Mouse (Mus musculus) MEL (cell line): ENCODE measurements around the gene Tatdn3. TPM values are rescaled to one million over a fixed set of nuclear protein-coding genes. Genes with fewer than 3 reads are reported as not detected.

Source experiments
- DNase-seq: peaks from one replicate; pipeline ENCODE4 v3.0.0; 2011; ENCODE audit warnings: low read depth, low spot score
- H3K27ac ChIP-seq: 2 replicates; pipeline ENCODE4 v1.5.1; 2012; ENCODE audit warnings: low read depth, mild to moderate bottlenecking, control low read depth, low read length, moderate library complexity; ENCODE audit not compliant: control insufficient read depth
- H3K27me3 ChIP-seq, 2 experiments: fragments of 150-350 bp in 1 of 2; sonication (generic) in 1 of 2; 2 replicates each; pipeline ENCODE4 v1.6.1; 2012; ENCODE audit warnings: low read length in 2 of 2, mild to moderate bottlenecking in 2 of 2, improper control_type of control experiment in 1 of 2, moderate library complexity in 1 of 2; ENCODE audit not compliant: insufficient read depth in 2 of 2, control insufficient read depth in 1 of 2
- H3K36me3 ChIP-seq, 2 experiments: 2 replicates each; pipeline ENCODE4 v1.6.1; 2012 to 2014; ENCODE audit warnings: low read length in 2 of 2, improper control_type of control experiment in 1 of 2, inconsistent platforms in 1 of 2, mild to moderate bottlenecking in 1 of 2; ENCODE audit not compliant: insufficient read depth in 2 of 2, control insufficient read depth in 1 of 2
- H3K4me1 ChIP-seq, 2 experiments: fragments of 150-350 bp in 1 of 2; sonication (generic) in 1 of 2; 2 replicates each; pipeline ENCODE4 v1.6.1; 2012; ENCODE audit warnings: low read length in 2 of 2, improper control_type of control experiment in 1 of 2, mild to moderate bottlenecking in 1 of 2; ENCODE audit not compliant: insufficient read depth in 2 of 2, control insufficient read depth in 1 of 2
- H3K4me3 ChIP-seq, 2 experiments: fragments of 150-350 bp in 1 of 2; sonication (generic) in 1 of 2; 2 replicates each; pipeline ENCODE4 v1.5.1; 2012; ENCODE audit warnings: low read depth in 2 of 2, low read length in 2 of 2, mild to moderate bottlenecking in 2 of 2, moderate library complexity in 2 of 2, control low read depth in 1 of 2, improper control_type of control experiment in 1 of 2; ENCODE audit not compliant: control insufficient read depth in 1 of 2, insufficient read depth in 1 of 2
- H3K79me2 ChIP-seq: 2 replicates; pipeline ENCODE4 v1.6.1; 2012; ENCODE audit warnings: mild to moderate bottlenecking, low read length, moderate library complexity; ENCODE audit not compliant: control insufficient read depth, poor library complexity, insufficient read depth
- H3K9ac ChIP-seq: 2 replicates; pipeline ENCODE4 v1.6.1; 2012; ENCODE audit warnings: low read depth, mild to moderate bottlenecking, control low read depth, low read length, moderate library complexity; ENCODE audit not compliant: control insufficient read depth, poor library complexity, severe bottlenecking
- H3K9me3 ChIP-seq: fragments of 150-350 bp; sonication (generic); replicated peaks from 2 replicates; pipeline ENCODE4 v1.6.1; 2012; ENCODE audit warnings: mild to moderate bottlenecking, low read length, improper control_type of control experiment, moderate library complexity; ENCODE audit not compliant: insufficient read depth
- CTCF ChIP-seq, 3 experiments: IDR thresholded peaks in 2 of 3; conservative IDR thresholded peaks in 1 of 3; 2 replicates each; pipeline ENCODE4 v1.5.1; 2011 to 2012; ENCODE audit warnings: low read length in 3 of 3, low read depth in 2 of 3, mild to moderate bottlenecking in 2 of 3, improper control_type of control experiment in 1 of 3, inconsistent platforms in 1 of 3, mixed read lengths in 1 of 3, moderate library complexity in 1 of 3; ENCODE audit not compliant: control insufficient read depth in 1 of 3, insufficient read depth in 1 of 3, poor library complexity in 1 of 3, severe bottlenecking in 1 of 3
- E2F4 ChIP-seq: IDR thresholded peaks from 2 replicates; pipeline ENCODE4 v1.6.1; 2011; ENCODE audit warnings: low read depth, low read length, improper control_type of control experiment, borderline replicate concordance
- ELF1 ChIP-seq: IDR thresholded peaks from 2 replicates; pipeline ENCODE4 v1.6.1; 2014; ENCODE audit warnings: low read depth, mild to moderate bottlenecking, inconsistent platforms, low read length, improper control_type of control experiment, moderate library complexity
- EP300 ChIP-seq, 2 experiments: IDR thresholded peaks; 2 replicates each; pipeline ENCODE4 v1.6.1; 2011; ENCODE audit warnings: improper control_type of control experiment in 2 of 2, low read length in 2 of 2, low read depth in 1 of 2, mild to moderate bottlenecking in 1 of 2
- HCFC1 ChIP-seq: IDR thresholded peaks from 2 replicates; pipeline ENCODE4 v1.6.1; 2012; ENCODE audit warnings: low read depth, mild to moderate bottlenecking, inconsistent platforms, low read length, improper control_type of control experiment, moderate library complexity
- JUND ChIP-seq: IDR thresholded peaks from 2 replicates; pipeline ENCODE4 v1.6.1; 2011; ENCODE audit warnings: low read depth, mild to moderate bottlenecking, improper control_type of control experiment, low read length
- MAX ChIP-seq: IDR thresholded peaks from 2 replicates; pipeline ENCODE4 v1.6.1; 2011; ENCODE audit warnings: low read length, improper control_type of control experiment
- MAZ ChIP-seq: IDR thresholded peaks from 2 replicates; pipeline ENCODE4 v1.6.1; 2012; ENCODE audit warnings: low read depth, mild to moderate bottlenecking, inconsistent platforms, low read length, improper control_type of control experiment
- MEF2A ChIP-seq: IDR thresholded peaks from 2 replicates; pipeline ENCODE4 v1.6.1; 2014; ENCODE audit warnings: low read depth, mild to moderate bottlenecking, inconsistent platforms, low read length, improper control_type of control experiment; ENCODE audit not compliant: poor library complexity, insufficient replicate concordance, severe bottlenecking; ENCODE audit errors: extremely low read depth
- MXI1 ChIP-seq: IDR thresholded peaks from 2 replicates; pipeline ENCODE4 v1.6.1; 2011; ENCODE audit warnings: mild to moderate bottlenecking, low read depth, low read length, improper control_type of control experiment
- MYB ChIP-seq: IDR thresholded peaks from 2 replicates; pipeline ENCODE4 v1.6.1; 2011; ENCODE audit warnings: mild to moderate bottlenecking, low read depth, low read length, improper control_type of control experiment
- NELFE ChIP-seq: IDR thresholded peaks from 2 replicates; pipeline ENCODE4 v1.6.1; 2011; ENCODE audit warnings: low read depth, low read length, improper control_type of control experiment
- POLR2A ChIP-seq, 2 experiments: IDR thresholded peaks; 2 replicates each; pipeline ENCODE4 v1.6.1; 2011 to 2012; ENCODE audit warnings: low read length in 2 of 2, mild to moderate bottlenecking in 2 of 2, control low read depth in 1 of 2, improper control_type of control experiment in 1 of 2, low read depth in 1 of 2, moderate library complexity in 1 of 2; ENCODE audit not compliant: control insufficient read depth in 1 of 2, insufficient read depth in 1 of 2, poor library complexity in 1 of 2
- RAD21 ChIP-seq: IDR thresholded peaks from 2 replicates; pipeline ENCODE4 v1.6.1; 2011; ENCODE audit warnings: mild to moderate bottlenecking, low read depth, low read length, improper control_type of control experiment
- SIN3A ChIP-seq: IDR thresholded peaks from 2 replicates; pipeline ENCODE4 v1.6.1; 2012; ENCODE audit warnings: low read length, improper control_type of control experiment, inconsistent platforms
- SMC3 ChIP-seq: IDR thresholded peaks from 2 replicates; pipeline ENCODE4 v1.6.1; 2011; ENCODE audit warnings: low read depth, low read length, improper control_type of control experiment
- TBP ChIP-seq: IDR thresholded peaks from 2 replicates; pipeline ENCODE4 v1.8.0; 2011; ENCODE audit warnings: low read depth, low read length, improper control_type of control experiment
- TCF12 ChIP-seq: IDR thresholded peaks from 2 replicates; pipeline ENCODE4 v1.6.1; 2014; ENCODE audit warnings: low read depth, mild to moderate bottlenecking, inconsistent platforms, low read length, improper control_type of control experiment, moderate library complexity
- UBTF ChIP-seq: IDR thresholded peaks from 2 replicates; pipeline ENCODE4 v1.6.1; 2012; ENCODE audit warnings: low read depth, mild to moderate bottlenecking, inconsistent platforms, low read length, improper control_type of control experiment, moderate library complexity, borderline replicate concordance; ENCODE audit not compliant: insufficient read depth
- USF1 ChIP-seq: IDR thresholded peaks from 2 replicates; pipeline ENCODE4 v1.6.1; 2014; ENCODE audit warnings: low read depth, mild to moderate bottlenecking, inconsistent platforms, low read length, improper control_type of control experiment, moderate library complexity
- polyA plus RNA-seq, 2 experiments: library from polyadenylated mRNA; stranded (reverse) in 1 of 2; unstranded in 1 of 2; fragments of >175 nt in 1 of 2; fragments of >200 nt in 1 of 2; gene quantifications; 2 replicates each; pipeline versions ENCODE4 v1.2.1 to v1.2.4; 2012; ENCODE audit warnings: low replicate concordance in 2 of 2, low read depth in 1 of 2; ENCODE audit not compliant: insufficient read length in 2 of 2, insufficient read depth in 1 of 2, missing spikeins in 1 of 2
- total RNA-seq: library from RNA; depleted of rRNA; stranded (reverse); fragments of 300-350 nt; gene quantifications from 2 replicates; pipeline ENCODE4 v1.2.3, GENCODE M21; 2012; rRNA removed

Gene Tatdn3
- 14.5 and 16.7 TPM in 2 replicates for total RNA-seq
- polyA plus RNA-seq, result 10 to 100 TPM in 1 of 2 experiments, not detected in 1; 19.0 TPM

DNA sequence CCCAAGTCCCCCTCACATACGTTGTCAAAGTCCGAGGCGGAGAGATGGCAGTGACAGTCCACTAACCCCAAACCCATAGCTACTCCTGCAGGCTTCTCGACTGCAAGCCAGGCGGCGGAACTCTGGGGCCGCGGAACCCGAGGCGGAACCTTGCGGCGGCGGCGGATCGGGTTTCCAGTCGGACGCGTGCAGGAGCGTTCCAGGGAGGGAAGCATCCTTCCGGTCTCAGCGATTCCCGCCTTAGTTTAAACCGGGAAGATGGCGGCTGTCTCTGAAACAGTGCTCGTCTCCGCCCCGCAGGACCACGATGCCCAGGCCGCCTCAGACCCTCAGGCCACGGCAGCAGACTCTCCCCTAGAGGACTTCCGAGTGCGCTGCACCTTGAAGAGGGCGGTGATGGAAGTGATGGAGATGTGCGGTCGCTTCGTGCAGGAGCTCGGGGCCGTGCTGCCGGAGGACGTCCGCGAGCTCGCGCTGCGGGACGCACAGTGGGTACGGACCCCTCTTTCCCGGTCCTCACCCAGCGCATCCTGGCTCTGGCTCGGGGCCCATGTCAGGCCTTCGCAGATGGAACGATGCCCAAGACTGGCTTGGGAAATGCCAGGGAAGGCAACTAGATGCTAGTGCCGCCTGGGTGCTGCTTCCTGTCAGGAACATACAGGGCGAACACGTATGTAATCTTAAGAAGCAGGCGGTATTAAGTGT lies at the start of gene Tatdn3, which contains the start of gene Nsl1:
TSS of gene Tatdn3 (minus strand) at position 152 of the 705 bp plus-strand sequence.
TSS of gene Nsl1 (plus strand) at position 232 of the 705 bp plus-strand sequence.
- peaks cover 5 to 16% of the 10 kb centered on the region in 2 experiments; a peak in 3 of 4 replicates for H3K4me1 ChIP-seq
- peaks cover 20% of the 10 kb centered on the region for H3K79me2 ChIP-seq
- H3K4me3 ChIP-seq, result peak within 1 kb of the TSS; percentile 73 to 88
- H3K36me3 ChIP-seq, result peaks cover 2 to 15% of the 10 kb centered on the region in 2 experiments; a peak in 3 of 4 replicates
- H3K9me3 ChIP-seq, result no peaks in the 10 kb centered on the region
- no peak for TF ChIP-seq SMC3
- TF ChIP-seq CTCF (IDR thresholded peaks at IDR 0.05 in 2 of 3, conservative IDR thresholded peaks at IDR 0.05 in 1 of 3; ENCODE audit: control insufficient read depth in 1 of 3, insufficient read depth in 1 of 3, low read depth in 2 of 3, low read length in 3 of 3, poor library complexity in 1 of 3, severe bottlenecking in 1 of 3), result no peak
- TF ChIP-seq EP300 (IDR thresholded peaks at IDR 0.05; ENCODE audit: low read depth in 1 of 2, low read length in 2 of 2), result no peak
- TF ChIP-seq TCF12, result peak; percentile 95
- peak; percentile 70 to 93 for TF ChIP-seq POLR2A (IDR thresholded peaks at IDR 0.05; ENCODE audit: control insufficient read depth in 1 of 2, insufficient read depth in 1 of 2, low read depth in 1 of 2, low read length in 2 of 2, poor library complexity in 1 of 2)
- TF ChIP-seq UBTF, result peak; percentile 97; the same call in 1 of the 2 replicates
- TF ChIP-seq E2F4, result peak; percentile 97; the same call in 1 of the 2 replicates
- peak; percentile 64 for TF ChIP-seq MAZ
- TF ChIP-seq MAX, result peak; percentile 21
- peak; percentile 94 for TF ChIP-seq TBP
- peak; percentile 94 for TF ChIP-seq HCFC1
- TF ChIP-seq SIN3A, result peak; percentile 81
- no peak for TF ChIP-seq MYB
- peak; percentile 28 for TF ChIP-seq MXI1
- TF ChIP-seq ELF1, result peak; percentile 70; the same call in 1 of the 2 replicates
- TF ChIP-seq NELFE, result peak; percentile 71
- H3K27ac ChIP-seq, result peak within 1 kb of the TSS; percentile 75
- peak within 1 kb of the TSS; percentile 90 for H3K9ac ChIP-seq
- no peaks in the 10 kb centered on the region for H3K27me3 ChIP-seq
- DNase-seq, result peak; percentile 95

DNA sequence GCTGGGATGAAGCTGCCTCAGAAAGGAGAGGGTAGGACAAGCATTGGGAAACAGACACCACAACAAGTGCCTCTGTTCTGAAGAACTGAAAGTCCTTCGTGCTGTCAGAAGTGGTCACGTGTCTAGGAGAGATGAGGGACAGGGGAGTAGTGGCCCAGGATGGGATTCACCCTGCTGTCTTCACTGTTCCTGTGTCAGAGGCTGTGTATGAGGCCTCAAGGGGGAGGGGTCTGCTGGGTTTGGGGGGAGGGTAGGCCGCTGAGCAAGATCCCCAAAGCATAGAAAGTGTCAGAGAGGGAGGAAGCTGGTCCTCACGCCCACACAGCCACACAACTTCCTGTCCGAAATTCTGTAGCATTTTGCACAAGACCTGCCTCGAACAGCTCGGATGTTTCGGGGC lies 48.4 kb upstream of the Tatdn3 start:
- DNase-seq, result peak; percentile 40
- H3K36me3 ChIP-seq, result peaks cover 0 to 11% of the 10 kb centered on the region in 2 experiments; a peak in 2 of 4 replicates
- peak overlapping the region; percentile 48 for H3K9ac ChIP-seq
- peak overlapping the region in 1 of 2 experiments; percentile 34; a peak in 2 of 4 replicates for H3K4me3 ChIP-seq
- H3K79me2 ChIP-seq, result no peaks in the 10 kb centered on the region
- H3K27ac ChIP-seq, result peak overlapping the region; percentile 12; the same call in 1 of the 2 replicates
- H3K27me3 ChIP-seq, result no peaks in the 10 kb centered on the region
- no peak for TF ChIP-seq RAD21
- TF ChIP-seq SMC3, result no peak
- peak; percentile 66 for TF ChIP-seq USF1
- TF ChIP-seq ELF1, result no peak
- no peak for TF ChIP-seq MEF2A
- TF ChIP-seq JUND, result no peak
- no peaks in the 10 kb centered on the region for H3K9me3 ChIP-seq
- peaks cover 3 to 20% of the 10 kb centered on the region in 2 experiments for H3K4me1 ChIP-seq
